Mouse (Mus musculus) kidney, adult 18-20 months (tissue): ENCODE data around the gene Med13l.

Experiments used
- DNase-seq: peaks from one replicate; pipeline ENCODE4 v3.0.0; 2021

The Med13l gene

DNA sequence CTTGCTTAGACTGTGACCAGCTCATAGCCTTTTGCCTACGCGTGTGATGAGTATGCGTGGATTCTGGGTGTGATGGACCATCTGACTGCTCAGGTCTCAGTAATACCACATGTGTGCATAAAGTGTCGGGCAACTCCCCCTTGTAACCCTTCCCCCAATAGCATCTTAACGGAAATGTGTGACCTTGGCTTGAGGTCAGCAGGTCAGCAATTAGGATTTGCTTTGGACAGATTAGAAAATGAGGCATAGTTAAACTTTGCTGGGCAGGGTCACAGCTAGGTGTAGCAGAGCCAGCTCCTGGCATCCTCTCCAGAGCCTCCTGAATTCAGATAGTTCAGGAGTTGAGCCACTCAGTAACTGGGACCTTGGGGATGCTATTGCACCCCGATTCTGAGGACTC is 1.6 kb upstream of the Med13l start:
- DNase-seq: no peak

DNA sequence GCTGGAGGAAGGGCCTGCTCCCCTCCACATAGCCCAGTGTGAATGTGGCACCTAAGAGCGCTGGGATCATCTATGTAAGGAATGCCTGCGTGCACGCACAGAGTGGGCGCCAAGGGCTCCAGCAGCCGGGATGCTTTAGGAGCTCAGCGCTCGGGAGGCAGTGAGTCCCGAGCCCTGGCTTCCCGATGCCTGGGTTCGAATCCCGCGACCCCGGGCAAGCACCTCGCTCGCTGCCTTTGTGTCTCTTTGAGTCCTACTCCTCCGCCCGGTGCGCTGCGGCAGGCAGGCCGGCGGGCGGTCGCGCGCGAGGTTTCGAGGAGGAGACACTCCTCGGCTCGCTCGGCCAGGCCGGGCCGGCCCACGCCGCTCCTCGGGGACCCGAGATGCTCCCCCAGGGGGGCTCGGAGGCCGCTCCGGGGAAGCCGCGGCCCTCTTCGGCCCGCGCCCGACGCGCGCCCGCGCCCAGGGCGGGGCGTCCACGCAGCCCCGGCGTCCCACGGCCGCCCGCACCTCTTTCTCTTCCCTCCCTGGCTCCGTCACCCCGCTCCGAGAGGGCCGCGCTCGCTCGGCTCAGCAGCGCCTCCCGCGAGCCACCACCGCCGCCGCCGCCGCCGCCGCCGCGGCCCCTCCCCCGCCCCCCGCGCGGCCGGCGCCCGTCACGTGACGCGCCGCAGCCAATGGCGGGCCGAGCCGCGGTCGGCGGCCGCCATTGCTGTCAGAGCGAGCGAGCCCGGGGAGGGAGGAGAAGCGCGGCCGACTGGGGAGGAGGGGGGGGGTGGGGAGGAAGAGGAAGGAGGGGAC is 695 bp upstream of the Med13l start:
- peak; percentile 83 for DNase-seq

DNA sequence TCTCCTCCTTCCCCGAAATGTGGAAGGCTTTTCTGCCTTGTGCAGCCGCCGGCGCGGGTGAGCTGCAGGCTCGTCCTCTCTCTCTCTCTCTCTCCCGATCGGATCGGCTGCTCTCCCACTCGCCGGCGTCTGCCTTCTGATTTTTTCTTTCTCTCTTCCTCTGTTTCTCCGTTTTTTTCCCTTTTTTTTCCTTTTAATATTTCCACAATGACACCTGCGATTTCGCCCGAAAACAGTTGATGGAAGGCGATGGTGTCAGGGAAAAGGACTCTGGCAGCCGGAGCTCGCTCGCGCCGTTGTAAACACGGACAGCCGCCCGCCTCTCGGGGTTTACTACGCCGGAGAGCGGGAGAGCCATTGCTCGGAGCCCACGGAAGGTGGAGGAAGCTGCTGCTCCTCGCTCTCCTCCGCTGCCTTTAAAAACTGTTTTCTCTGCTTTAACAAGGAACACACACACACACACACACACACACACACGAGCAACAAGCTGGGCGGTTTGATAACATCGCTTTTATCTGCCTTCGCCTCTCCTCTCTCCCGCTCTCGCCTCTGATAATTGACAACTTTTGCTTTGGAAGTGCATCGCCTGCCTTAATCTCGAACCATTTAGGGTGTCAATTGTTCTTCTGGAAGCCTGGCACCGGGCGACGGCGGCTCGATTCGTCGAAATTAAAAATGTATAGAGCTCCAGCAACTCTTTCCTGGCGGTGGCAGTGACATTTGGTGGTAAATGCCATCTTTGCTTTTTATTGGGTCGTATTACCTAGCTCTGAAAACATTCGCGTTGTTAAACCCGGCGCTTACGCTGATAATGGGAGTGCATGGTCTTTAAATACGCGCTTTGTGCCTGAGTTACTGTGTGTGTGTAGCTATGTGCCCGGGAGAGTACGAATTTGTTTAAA is 858 bp downstream of the Med13l start:
- DNase-seq: peak; percentile 64

DNA sequence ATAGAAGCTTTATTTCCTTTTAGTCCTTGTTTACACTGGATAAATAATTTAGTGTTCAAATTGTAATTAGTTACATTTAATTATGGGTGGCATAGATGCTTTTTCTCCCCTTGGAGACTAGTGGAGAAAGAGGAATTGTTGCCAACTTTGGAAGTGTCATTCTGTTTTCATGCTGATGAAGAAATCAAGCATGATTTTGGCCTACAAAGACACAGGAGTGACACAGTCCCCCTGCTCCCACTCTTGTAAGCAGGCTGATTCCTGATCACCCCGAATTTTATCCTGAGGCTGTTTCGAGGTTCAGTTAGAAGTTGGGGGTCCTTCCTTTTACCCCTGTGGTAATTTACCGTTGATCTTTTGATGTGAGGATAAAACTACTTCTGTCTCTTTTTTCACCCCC is 1.7 kb downstream of the Med13l start:
- no peak for DNase-seq

DNA sequence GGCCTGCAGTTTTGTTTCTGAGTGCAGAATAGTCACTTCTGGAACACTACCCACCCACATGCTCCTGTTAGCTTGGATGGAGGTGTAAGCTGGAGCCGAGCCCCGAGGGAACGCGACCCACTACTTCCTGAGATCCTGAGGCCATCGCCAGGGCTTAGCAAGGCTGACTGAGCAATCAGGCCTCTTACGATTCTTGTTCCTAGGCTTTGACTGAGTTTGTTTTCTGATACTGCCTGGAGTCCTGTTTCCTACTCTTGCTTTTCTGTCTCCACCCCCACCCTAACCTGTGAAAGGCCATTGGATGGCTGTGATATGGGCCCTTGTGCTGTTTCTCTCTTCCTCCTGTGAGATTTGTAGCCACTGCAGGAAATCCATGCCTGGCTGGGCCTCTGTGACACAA is 3.1 kb downstream of the Med13l start:
- DNase-seq: no peak

DNA sequence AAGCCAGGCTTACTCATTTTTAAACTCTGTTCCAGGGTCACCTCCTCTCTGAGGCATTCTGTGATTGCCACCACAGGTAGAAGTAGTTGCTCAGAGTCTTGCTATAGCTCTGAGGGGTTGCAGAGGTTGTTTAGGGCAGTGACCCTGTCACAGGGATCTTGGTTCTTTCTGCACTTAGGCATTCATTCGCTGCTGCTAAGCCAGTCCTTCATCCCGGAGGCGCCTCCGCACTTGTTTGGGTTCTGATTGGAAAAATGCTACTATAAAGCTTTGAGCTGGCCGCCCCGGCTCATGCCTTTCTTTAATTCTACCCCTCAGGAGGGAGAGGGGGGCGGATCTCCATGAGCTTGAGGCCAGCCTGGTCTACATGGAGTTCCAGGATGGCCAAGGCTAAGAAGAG is 6.9 kb downstream of the Med13l start:
- DNase-seq: no peak

DNA sequence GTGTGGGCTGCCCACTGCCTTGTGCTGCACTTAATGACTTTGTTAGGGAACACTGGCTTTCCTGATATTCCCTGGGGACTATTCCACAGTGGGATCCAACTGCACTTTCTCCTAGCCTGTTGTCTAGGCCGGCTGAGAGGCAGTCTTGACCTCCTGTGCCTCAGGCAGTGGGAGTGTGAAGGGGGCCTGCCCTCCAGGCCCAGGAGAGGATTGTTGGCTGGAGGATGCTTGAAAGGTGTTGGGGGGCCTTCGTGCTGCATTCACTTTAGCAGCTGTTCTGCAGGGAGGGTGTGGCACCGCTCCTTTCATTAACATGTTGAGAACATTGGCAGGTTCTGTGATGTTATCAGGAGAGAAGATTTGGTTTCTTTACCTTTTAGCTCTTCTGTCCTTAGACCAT is 8.5 kb downstream of the Med13l start:
- DNase-seq: no peak

DNA sequence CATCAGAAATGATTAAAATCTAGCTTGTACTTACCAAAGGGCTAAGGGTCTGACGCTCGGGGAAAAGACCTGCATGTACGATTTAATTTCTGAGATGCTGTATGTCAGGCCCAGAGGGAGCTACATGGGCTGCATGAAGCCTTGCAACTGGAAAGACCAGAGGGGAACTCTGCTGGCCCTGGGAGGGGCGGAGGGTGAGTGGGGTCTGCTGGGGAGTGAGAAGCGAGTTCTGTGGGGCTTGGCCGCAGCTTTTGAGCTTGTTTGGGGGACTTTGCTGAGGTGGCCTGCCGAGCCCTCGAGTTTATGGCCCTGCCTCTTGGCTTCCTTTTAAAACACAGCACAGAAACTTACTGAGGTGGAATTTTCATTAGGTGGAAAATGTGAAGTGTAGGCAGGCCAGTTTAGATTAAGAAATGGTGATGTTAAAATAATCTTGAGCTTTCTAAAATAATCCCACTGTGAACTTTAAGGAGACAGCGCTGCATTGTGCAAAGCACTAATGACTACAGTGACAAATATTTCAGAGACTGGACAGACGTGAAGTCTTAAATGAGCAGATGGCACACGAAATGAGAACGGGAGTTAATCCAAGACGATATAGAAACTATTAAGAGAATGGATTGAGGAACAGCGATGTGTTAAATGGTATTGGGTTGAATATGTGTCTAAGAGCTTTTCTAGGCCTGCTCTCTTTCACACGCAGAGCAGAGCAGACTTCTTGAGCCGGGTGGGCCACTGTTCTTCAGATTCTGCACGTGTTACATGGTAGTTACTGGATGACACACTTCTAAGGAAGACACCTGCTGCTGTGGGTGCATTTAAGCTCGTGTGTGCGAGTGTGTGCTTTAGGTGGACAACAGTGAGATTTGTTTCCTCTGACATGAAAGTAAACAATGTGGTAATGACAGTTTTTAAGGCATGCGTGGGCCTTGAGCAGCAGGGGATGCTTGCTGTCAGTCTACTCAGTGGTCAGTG is 9.4 kb downstream of the Med13l start:
- DNase-seq: no peak

DNA sequence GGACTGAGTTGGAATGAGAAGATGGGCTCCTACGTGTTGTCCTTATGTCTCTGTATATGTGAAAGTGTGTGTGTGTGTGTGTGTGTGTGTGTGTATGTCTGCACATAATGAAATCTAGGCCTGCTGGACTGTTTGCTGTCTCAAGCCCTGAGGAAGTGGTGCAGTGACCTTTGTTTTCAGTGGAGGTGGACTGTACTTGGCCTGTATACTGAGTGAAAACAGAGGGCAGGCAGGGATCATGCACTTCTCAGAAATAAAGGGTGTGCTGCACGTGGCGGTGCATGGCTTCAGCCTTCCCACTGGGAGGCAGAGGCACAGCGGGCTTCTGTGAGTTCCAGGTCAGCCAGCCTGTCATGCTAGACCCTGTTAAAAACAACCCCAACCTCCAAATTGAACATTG is 11.0 kb downstream of the Med13l start:
- peak; percentile 64 for DNase-seq

DNA sequence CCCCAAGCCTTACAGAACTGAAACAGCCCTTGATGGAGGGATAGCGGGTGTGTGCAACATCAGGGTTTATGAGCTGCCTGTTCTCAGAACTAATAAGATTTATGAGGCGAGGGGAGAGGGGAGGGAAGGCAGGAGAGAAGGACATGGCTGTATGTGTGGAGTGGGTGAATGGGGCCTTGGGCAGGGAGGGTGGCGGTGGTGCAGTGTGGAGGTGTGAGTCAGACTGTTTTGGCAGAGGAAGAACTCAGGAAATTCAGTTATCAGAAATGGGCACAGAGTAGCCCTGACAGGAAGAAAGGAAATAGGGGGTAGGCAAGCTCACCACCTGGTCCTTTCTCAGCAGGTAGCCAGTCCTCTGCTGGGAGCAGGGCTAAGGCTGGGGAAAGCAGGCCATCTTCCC is 13.8 kb downstream of the Med13l start:
- no peak for DNase-seq

DNA sequence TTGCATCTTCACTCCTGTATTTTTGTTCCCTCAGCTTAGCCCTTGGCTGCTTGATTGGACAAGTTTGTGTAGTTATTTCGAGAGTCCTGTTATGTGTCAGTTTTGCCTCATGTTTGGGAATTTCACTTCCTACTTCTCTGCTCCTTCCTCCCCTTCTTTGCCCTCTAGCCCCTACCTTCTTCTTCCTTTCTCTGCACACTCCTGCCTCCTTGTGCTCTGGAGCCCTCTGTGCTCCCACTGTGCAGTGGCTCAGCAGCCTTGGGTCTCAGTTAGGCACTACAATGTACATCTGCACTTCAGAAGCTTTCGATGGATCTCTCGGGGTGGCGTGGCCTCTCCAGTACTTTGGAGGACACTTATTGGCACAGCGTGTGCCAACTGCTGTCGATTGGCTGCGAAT is 14.5 kb downstream of the Med13l start:
- no peak for DNase-seq

DNA sequence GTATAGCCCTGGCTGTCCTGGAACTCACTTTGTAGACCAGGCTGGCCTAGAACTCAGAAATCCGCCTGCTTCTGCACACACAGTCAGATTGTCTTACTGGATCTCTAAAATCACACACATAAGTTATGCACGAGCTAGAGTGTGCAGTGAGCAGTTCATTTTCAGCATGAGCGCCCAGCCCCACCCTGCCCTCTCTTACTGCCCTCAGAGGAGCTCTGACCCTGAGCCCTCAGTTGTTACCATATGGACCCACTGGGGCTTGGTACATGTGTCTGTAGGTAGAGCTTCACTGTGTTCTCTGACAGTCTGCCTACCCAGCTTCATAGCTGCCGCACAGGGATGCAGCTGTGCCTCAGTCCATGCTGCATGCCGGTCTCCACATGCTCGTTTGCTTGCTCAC is 15.4 kb downstream of the Med13l start:
- DNase-seq: no peak

DNA sequence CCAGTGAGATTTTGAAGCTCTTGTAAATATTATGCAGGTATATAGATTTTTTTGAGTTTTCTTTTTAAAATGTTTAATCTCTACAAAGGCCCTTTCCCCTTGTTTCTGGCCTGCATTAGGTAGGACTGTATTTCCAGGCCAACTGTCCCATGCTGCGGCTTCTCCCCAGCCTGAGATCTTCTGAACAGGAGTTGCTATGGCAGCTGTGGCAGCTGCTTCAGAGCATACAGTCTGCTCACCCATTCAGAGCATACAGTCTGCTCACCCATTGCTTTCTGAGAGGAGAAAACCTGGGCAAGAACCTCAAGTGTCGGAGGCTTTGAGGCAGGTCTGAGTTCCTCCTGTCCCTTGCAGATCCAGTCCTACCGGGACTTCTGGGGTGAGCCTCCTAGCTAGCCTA is 16.3 kb downstream of the Med13l start:
- DNase-seq: no peak

DNA sequence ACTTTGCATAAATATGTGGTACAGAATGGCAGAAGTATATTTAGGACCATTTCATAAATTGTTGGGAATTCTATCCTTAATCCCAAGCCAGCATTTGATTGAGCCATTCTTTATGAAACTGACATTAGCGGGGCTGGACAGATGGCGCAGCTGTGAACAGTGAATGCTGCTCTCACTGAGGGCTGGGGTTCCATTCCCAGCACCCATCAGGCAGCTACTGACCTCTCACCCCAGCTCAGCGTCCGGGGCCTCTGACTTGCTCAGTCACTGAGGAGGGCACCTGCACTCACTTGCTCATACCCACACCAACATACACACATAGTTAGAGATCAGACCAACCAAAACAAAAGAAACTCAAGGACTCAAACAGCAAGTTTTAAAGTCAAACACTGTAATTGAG is 24.9 kb downstream of the Med13l start:
- no peak for DNase-seq

DNA sequence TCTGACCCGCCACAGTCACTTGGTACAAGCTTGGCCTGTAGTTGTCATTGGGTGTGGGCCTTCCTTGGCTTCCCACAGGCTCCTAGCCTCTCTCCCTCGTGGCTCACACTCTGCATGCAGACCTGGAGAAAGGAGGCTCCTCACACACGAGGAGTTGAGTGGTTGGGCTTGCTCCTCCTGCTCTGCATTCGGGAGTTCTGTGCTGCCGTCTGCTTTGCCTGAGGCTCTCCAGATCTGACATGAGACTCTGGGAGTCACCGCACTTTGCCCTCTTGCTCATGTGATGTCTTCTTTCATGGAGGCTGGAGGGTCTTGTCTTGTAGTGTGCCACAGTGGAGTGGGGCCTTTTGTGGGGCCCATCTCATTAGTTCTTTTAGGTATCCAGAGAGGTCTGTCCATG is 26.1 kb downstream of the Med13l start:
- no peak for DNase-seq

DNA sequence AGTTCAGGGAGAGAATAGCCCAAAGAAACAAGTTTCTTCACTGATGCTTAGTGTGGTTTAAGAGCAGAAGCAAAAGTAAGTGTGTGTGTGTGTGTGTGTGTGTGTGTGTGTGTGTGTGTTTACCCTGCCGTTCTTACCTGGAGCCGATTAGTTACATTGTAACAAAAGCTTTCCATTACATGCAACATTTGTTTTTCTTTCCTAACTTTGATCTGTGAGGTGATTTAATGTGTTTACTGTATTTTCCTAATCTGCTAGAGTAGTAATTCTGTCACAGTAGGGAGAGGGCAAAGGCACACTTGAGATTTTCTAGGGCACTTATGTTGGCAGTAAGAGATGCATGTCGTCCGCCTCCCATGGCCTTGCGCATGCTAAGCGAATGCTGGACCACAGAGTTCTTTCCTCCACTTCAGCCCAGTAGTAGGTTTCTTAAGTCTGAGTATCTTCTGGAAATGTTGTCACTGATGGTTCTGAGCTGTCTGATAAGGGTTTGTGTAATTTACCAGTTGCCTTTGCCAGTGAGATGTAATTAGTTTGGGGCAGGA is 28.0 kb downstream of the Med13l start:
- no peak for DNase-seq

DNA sequence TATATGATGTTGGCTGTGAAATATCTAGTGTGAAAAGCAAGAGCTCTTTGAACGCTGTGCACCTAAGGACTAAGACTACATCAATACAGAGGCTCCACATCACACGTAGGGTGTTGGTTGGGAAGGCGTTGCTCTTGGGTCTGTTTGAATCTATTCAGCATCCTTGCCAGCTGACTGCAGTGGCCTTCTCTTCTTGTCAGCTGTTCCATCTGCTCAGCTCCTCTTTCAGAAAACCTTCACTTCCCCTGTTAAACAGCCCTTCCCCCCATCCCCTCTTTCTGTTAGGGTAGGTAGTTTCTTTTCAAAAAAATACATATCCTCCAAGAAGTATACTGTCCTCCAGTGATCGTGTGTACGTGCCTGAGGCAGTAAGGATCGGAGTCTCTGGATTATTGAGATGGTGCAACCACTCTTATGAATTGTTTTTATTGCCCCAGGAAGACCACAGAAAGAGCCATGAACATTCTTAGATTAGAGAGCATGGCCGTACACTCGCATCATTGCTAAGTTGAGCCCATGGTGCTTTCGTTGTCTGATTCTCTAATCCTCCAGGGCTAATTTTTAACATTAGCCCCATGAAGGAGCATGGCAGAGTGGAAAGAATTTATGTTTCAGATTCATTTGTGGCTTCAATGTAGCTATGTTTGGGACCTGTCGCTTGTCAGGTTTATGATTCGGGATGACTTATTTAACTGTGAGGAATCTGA is 28.9 kb downstream of the Med13l start:
- DNase-seq: no peak

DNA sequence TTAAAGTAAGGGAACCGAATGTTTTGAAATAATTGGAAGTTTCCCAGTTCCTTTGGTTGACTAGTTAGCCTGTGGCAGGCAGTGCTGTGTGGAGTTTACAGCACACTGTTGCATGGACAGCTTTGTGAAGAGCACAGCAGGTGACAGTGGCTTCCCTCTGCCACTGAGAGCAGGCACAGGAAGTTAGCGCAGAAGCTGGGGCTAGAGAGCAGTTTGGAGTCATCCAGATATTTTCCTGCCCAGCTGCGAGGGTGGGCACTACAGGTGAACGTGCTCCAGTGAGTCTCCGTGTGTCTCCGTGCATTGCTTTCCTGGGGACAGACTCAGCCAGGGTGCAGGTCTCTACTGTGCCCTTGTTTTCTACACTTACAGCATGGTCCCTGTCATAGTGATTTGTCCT is 30.4 kb downstream of the Med13l start:
- DNase-seq: no peak

DNA sequence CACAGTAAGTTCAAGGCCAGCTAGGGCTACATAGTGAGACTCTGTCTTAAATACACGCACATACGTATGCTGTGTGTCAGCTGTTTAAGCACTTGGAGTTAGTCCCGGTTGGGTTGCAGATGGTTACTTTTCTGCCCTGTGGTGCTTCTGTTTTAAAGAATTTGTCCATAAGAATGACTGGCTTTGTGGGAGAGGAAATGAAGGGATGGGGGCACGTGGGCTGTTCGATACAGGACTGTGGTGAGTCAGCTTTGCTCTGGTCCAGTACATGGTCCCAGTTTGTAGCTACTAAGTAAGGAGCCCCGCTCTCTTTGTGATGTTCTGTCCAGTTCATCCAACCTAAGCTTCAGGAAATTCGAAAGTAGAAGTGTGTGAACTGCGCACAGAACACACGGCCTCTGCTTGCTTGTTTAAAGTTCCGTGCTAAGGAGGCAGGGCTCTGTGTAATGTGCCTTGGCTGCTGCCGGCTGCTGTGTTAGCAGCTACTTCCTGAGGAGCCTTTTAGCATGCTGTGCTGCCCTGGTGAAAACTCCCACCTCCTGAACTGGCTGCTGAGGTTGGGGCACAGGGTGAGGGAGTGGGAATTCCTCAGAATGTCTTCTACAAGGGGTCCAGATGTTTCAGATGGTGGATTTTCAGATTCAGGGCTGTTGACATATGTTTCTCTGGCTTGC is 31.5 kb downstream of the Med13l start:
- DNase-seq: no peak

DNA sequence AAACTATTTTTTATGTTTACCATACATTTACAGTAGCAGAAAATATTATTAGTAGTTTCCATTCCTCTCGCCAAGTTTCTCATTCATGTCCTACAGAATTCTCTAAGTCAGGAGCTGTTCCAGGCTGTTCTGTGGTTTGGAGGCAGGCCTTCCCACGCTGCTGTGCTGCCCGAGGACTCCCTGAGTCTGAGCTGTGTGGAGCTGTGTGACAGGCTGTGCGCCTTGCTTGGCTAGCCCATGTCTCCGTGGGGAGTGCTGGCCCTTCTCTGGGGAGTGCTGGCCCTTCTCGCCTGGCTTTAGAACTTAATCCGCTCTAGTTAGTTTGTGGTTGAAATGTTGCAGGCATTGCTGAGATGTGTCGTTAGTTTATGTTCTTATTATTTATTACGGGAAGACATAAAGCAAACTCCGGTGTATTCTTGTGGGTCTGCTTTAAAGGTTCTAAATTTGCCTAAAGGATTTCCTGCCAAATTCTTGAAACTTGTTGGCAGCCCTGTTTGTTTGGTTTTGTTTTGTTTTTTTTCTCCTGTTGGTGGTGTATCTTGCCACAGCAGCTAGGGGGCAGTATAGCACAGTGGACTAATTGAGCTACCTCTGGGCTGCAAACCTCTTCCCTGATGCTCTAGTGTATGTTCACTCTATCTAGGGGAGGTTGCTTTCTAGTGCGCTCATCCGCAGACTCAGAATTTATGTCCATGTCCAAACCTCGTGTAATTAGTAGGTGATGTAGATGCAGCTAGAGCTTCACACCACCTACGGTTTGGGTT is 34.2 kb downstream of the Med13l start:
- DNase-seq: peak; percentile 61

DNA sequence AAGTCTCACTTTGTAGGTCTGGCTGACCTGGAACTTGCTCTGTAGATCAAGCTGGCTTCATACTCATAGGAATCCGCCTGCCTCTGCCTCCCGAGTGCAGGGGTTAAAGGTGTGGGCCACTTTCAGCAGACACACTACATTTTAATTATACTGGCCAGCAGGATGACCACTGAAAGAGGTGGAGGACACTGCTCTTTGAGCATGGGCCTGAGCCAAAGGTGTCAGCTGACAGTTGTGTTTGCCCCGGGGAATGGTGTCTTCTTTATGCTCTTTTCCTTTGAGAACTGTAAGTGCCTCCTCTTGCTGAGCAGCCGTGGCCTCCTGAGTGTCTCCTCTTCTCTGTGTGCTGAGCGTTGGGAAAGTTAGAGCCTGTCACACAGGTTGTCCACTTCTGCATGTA is 35.4 kb downstream of the Med13l start:
- DNase-seq: no peak
